Mouse (Mus musculus) cerebellum, adult 2 months (tissue): Measurements from ENCODE around the gene Col5a2. TPM values are rescaled to one million over a fixed set of nuclear protein-coding genes. Genes with fewer than 3 reads are reported as not detected.
"Not testable (repeated sequence)": the region's sequence is repeated elsewhere in the genome, so short reads cannot be mapped to it uniquely, and the experiment has no call there.

Experiments
- DNase-seq, 2 experiments: peaks; one replicate each; pipeline ENCODE4 v3.0.0; 2021
- H3K27ac ChIP-seq: fragments of 200-500 bp; 2 replicates; pipeline ENCODE4 v1.5.1; 2012; ENCODE audit warnings: low read length, control low read depth, inconsistent platforms; ENCODE audit not compliant: insufficient read depth
- H3K27me3 ChIP-seq: fragments of 200-500 bp; 2 replicates; pipeline ENCODE4 v1.6.1; 2012; ENCODE audit warnings: inconsistent platforms, mild to moderate bottlenecking, low read length, moderate library complexity; ENCODE audit not compliant: control insufficient read depth, insufficient read depth
- H3K4me1 ChIP-seq: fragments of 200-500 bp; 2 replicates; pipeline ENCODE4 v1.6.1; 2011; ENCODE audit warnings: low read length; ENCODE audit not compliant: control insufficient read depth, insufficient read depth
- H3K4me3 ChIP-seq: fragments of 200-500 bp; replicated peaks from 2 replicates; pipeline ENCODE3; 2011; ENCODE audit warnings: mild to moderate bottlenecking, low read depth, low read length, control low read depth; ENCODE audit not compliant: insufficient read depth
- CTCF ChIP-seq: fragments of 200-500 bp; IDR thresholded peaks from 2 replicates; pipeline ENCODE4 v1.5.1; 2011; ENCODE audit warnings: low read depth, mild to moderate bottlenecking, control low read depth, low read length, moderate library complexity, borderline replicate concordance; ENCODE audit not compliant: insufficient read depth
- POLR2A ChIP-seq: fragments of 200-500 bp; IDR thresholded peaks from 2 replicates; pipeline ENCODE4 v1.6.1; 2011; ENCODE audit warnings: low read length, control low read depth, borderline replicate concordance; ENCODE audit not compliant: insufficient read depth
- WGBS: fragments of 180-500 bp; shearing (Covaris S2); methylation state at CpG from one replicate; pipeline ENCODE4 v1.1.7; 2018; 5-methylcytosine and 5-hydroxymethylcytosine counted together
- polyA plus RNA-seq: library from polyadenylated mRNA; depleted of rRNA; stranded (reverse); fragments of >200 nt; gene quantifications from 2 replicates; pipeline ENCODE4 v1.2.3, GENCODE M21; 2012; rRNA removed

Gene Col5a2
- polyA plus RNA-seq, result 2.3 and 2.5 TPM in 2 replicates

- Histone ChIP-seq H3K4me1 (no peaks in the 10 kb centered on the region), H3K27ac (no peak within 1 kb of the TSS)
- WGBS, result 39% methylated on average over 12 of the region's 12 CpGs
These were observed at the start of gene Col5a2 for GRCm38 (mm10) chr1:45502865-45503332. TSS of gene Col5a2 (minus strand) at chr1:45503282.

GRCm38 (mm10) chr1:45550531-45550930 is 47.4 kb upstream of the Col5a2 start:
- Histone ChIP-seq H3K4me1 (no peaks in the 10 kb centered on the region), H3K27me3 (no peaks in the 10 kb centered on the region), H3K27ac (no peak overlapping the region), H3K4me3 (no peak overlapping the region)
- whole genome bisulfite sequencing, result 85% methylated on average over 4 of the region's 4 CpGs
- DNase-seq, result no peak
- no peak for TF ChIP-seq CTCF
- TF ChIP-seq POLR2A, result no peak

More at GRCm38 (mm10) chr1:45502865-45503332, at the start of gene Col5a2:
- Histone ChIP-seq H3K4me3 (no peak within 1 kb of the TSS), H3K27me3 (no peaks in the 10 kb centered on the region)
- peak; percentile 3 to 4 for DNase-seq
- TF ChIP-seq CTCF (no peak), POLR2A (no peak)

GRCm38 (mm10) chr1:45541888-45542287 is 38.8 kb upstream of the Col5a2 start:
- H3K4me3 ChIP-seq, result no peak overlapping the region
- no peaks in the 10 kb centered on the region for H3K4me1 ChIP-seq
- H3K27ac ChIP-seq, result no peak overlapping the region
- H3K27me3 ChIP-seq, result no peaks in the 10 kb centered on the region
- WGBS, result 4% methylated on average over 1 of the region's 1 CpGs
- DNase-seq, result no peak
- TF ChIP-seq CTCF, result no peak
- no peak for TF ChIP-seq POLR2A

- no peak overlapping the region for H3K4me3 ChIP-seq
- no peak for DNase-seq
- no peak overlapping the region for H3K27ac ChIP-seq
- H3K27me3 ChIP-seq, result no peaks in the 10 kb centered on the region
- TF ChIP-seq POLR2A, result no peak
- TF ChIP-seq CTCF, result no peak
- no peaks in the 10 kb centered on the region for H3K4me1 ChIP-seq
- WGBS, result 82% methylated on average over 2 of the region's 2 CpGs
These were observed 38.1 kb upstream of the Col5a2 start for GRCm38 (mm10) chr1:45541161-45541560.

GRCm38 (mm10) chr1:45531486-45531885 is 28.4 kb upstream of the Col5a2 start:
- Histone ChIP-seq H3K27me3 (no peaks in the 10 kb centered on the region), H3K4me1 (no peaks in the 10 kb centered on the region), H3K27ac (no peak overlapping the region), H3K4me3 (no peak overlapping the region)
- no peak for TF ChIP-seq POLR2A
- TF ChIP-seq CTCF, result no peak
- DNase-seq, result no peak
- WGBS, result 90% methylated on average over 2 of the region's 2 CpGs

- not testable (repeated sequence) for H3K4me3 ChIP-seq, H3K27me3 ChIP-seq, H3K4me1 ChIP-seq, DNase-seq, H3K27ac ChIP-seq
These were observed 24.4 kb upstream of the Col5a2 start for GRCm38 (mm10) chr1:45527476-45527875.

- TF ChIP-seq CTCF, result no peak
- TF ChIP-seq POLR2A, result no peak
- no peaks in the 10 kb centered on the region for H3K4me1 ChIP-seq
- no peak overlapping the region for H3K27ac ChIP-seq
- no peak for DNase-seq
- H3K4me3 ChIP-seq, result no peak overlapping the region
- no peaks in the 10 kb centered on the region for H3K27me3 ChIP-seq
- WGBS, result 89% methylated on average over 3 of the region's 3 CpGs
These were observed 20.5 kb upstream of the Col5a2 start for GRCm38 (mm10) chr1:45523601-45524000.

- no peak for DNase-seq
- WGBS, result 67% methylated on average over 2 of the region's 2 CpGs
- no peak overlapping the region for H3K4me3 ChIP-seq
- no peaks in the 10 kb centered on the region for H3K4me1 ChIP-seq
- TF ChIP-seq POLR2A (no peak), CTCF (no peak)
- no peak overlapping the region for H3K27ac ChIP-seq
- H3K27me3 ChIP-seq, result no peaks in the 10 kb centered on the region
These were observed 18.4 kb upstream of the Col5a2 start for GRCm38 (mm10) chr1:45521486-45521885.

- Histone ChIP-seq H3K4me1 (no peaks in the 10 kb centered on the region), H3K27me3 (no peaks in the 10 kb centered on the region), H3K27ac (no peak overlapping the region), H3K4me3 (no peak overlapping the region)
- 13% methylated on average over 11 of the region's 11 CpGs for WGBS
- DNase-seq, result no peak
- no peak for TF ChIP-seq CTCF
These were observed 791 bp downstream of the Col5a2 start for GRCm38 (mm10) chr1:45502241-45502741.
